Mouse (Mus musculus) cortical plate, adult 2 months (tissue): ENCODE data around the gene Tmem131. TPM values are rescaled to one million over a fixed set of nuclear protein-coding genes. Genes with fewer than 3 reads are reported as not detected.
"Not testable (repeated sequence)": the region's sequence is repeated elsewhere in the genome, so short reads cannot be mapped to it uniquely, and the experiment has no call there.

Source experiments
- H3K27ac ChIP-seq: fragments of 200-500 bp; 2 replicates; pipeline ENCODE4 v1.5.1; 2012; ENCODE audit warnings: low read length, control low read depth, inconsistent platforms; ENCODE audit not compliant: insufficient read depth
- H3K4me1 ChIP-seq: fragments of 200-500 bp; 2 replicates; pipeline ENCODE4 v1.6.1; 2011; ENCODE audit warnings: low read length; ENCODE audit not compliant: control insufficient read depth, insufficient read depth
- H3K4me3 ChIP-seq: fragments of 200-500 bp; 2 replicates; pipeline ENCODE4 v1.5.1; 2011; ENCODE audit warnings: mild to moderate bottlenecking, low read length, control low read depth; ENCODE audit not compliant: insufficient read depth
- CTCF ChIP-seq: fragments of 200-500 bp; IDR thresholded peaks from 2 replicates; pipeline ENCODE4 v1.5.1; 2011; ENCODE audit warnings: mild to moderate bottlenecking, control low read depth, low read length; ENCODE audit not compliant: insufficient read depth; ENCODE audit errors: extremely low read depth
- POLR2A ChIP-seq: fragments of 200-500 bp; IDR thresholded peaks from 2 replicates; pipeline ENCODE4 v1.6.1; 2011; ENCODE audit warnings: mild to moderate bottlenecking, low read length, control low read depth; ENCODE audit not compliant: insufficient read depth; ENCODE audit errors: extremely low read depth
- polyA plus RNA-seq: library from polyadenylated mRNA; depleted of rRNA; stranded (reverse); fragments of >200 nt; gene quantifications from 2 replicates; pipeline ENCODE4 v1.2.3, GENCODE M21; 2012

The Tmem131 gene
- polyA plus RNA-seq, 1 experiment: 35.3 TPM

- H3K4me1 ChIP-seq: peaks cover 1% of the 10 kb centered on the region
- H3K4me3 ChIP-seq: no peak overlapping the region
- TF ChIP-seq CTCF: no peak
- no peak for TF ChIP-seq POLR2A
- H3K27ac ChIP-seq: no peak overlapping the region
These were observed 31.2 kb downstream of the Tmem131 start for GRCm38 (mm10) chr1:36912239-36912638.

DNA sequence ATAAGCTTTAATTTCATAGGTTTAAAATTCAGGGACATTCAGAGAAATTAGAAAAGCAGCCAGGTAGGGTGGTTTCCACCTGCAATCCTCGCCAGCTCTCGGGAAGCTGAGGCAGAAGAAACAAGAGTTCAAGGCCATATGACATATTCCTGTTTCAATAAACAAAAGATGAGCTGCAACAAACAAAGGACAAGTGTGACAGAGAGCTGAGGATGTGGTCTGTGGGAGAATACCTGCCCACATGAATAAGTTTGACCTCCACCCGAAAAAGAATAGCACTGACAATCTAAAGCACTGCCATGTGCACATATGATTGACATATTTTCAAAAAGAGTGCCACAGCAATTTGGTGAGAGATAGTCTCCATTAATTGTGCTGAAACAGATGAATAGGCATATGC lies 31.9 kb downstream of the Tmem131 start:
- Histone ChIP-seq H3K4me1 (peaks cover 1% of the 10 kb centered on the region; the same call in 1 of the 2 replicates), H3K4me3 (no peak overlapping the region), H3K27ac (no peak overlapping the region)
- no peak for TF ChIP-seq POLR2A
- TF ChIP-seq CTCF: no peak

DNA sequence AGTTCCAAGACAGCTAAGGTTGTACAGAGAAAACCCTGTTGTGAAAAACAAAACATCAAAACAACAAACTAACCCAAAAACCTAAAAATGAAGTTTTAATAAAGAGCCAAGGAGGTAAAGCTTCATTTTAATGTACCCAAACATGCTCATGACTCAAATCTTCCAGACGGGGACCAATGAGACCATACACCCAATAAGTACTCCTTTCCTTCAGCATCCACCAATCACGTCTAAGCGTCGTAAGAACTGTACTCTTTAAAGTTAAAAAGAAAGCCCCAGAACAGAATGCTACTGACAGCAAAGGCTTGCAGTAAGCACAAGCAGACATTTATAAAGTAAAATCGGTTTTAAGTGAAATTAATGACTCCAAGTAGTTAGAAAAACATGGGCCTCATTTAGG lies 33.1 kb downstream of the Tmem131 start:
- no peak overlapping the region for H3K4me3 ChIP-seq
- peaks cover 1% of the 10 kb centered on the region; the same call in 1 of the 2 replicates for H3K4me1 ChIP-seq
- H3K27ac ChIP-seq: no peak overlapping the region
- TF ChIP-seq POLR2A (no peak), CTCF (no peak)

DNA sequence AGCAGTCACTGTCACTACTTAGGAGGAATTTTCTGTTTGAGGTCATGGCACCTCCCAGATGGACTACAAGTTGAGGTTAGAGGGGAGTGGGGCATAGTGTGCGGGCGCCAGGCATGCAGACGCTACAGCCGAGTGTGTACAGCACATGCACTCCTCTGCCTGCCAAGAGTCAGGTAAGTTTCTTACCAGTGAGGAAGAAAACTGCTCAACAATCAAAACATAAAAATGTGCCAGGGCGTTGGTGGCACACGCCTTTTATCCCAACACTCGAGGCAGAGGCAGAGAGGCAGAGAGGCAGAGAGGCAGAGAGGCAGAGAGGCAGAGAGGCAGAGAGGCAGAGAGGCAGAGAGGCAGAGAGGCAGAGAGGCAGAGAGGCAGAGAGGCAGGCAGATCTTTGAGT lies 33.5 kb downstream of the Tmem131 start:
- H3K4me3 ChIP-seq, H3K4me1 ChIP-seq, H3K27ac ChIP-seq: not testable (repeated sequence)

- Histone ChIP-seq H3K4me3 (no peak overlapping the region), H3K27ac (no peak overlapping the region), H3K4me1 (peaks cover 7% of the 10 kb centered on the region)
- TF ChIP-seq POLR2A (no peak), CTCF (no peak)
These were observed 38.2 kb downstream of the Tmem131 start for GRCm38 (mm10) chr1:36905216-36905615.

DNA sequence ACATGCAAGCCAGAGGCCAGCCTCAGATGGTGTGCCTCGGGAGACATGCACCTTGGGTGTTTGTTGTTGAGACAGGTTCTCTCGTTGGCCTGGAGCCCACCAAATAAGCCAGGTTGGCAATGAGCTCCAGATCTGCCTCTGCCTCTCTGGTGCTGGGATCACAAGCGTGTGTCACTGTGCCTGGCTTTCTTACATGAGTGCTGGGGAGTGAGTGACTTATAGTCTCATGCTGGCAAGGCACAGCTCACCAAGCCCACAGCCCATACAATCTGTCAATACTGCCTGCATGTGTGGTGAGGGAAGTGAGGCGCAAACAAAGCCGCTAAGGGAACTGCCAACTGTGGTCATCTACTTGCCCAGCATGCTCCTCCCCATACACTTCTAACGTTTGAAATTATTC lies 39.0 kb downstream of the Tmem131 start:
- H3K27ac ChIP-seq: no peak overlapping the region
- H3K4me1 ChIP-seq: peaks cover 7% of the 10 kb centered on the region
- TF ChIP-seq CTCF (no peak), POLR2A (no peak)
- H3K4me3 ChIP-seq: no peak overlapping the region

DNA sequence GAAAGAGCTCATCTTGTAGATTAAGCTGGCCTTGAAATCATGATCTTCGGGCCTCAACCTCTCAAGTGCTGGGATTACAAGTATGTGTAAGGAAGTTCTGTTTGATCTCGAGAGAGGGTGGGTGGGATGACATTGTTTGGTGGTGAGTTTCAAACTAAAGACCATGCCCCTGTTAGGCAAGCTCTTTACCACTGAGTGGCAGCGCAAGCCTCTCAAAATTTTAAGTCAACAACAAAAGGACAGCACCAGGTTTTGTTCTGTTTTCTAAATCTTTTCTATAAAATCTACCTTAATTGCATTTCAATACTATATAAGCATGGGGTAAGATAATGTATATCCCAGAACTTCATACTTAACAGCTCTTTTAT lies 39.4 kb downstream of the Tmem131 start:
- Histone ChIP-seq H3K4me1 (peaks cover 7% of the 10 kb centered on the region), H3K4me3 (no peak overlapping the region), H3K27ac (no peak overlapping the region)
- no peak for TF ChIP-seq POLR2A
- TF ChIP-seq CTCF: no peak

GRCm38 (mm10) chr1:36903376-36904083 lies 39.9 kb downstream of the Tmem131 start:
- Histone ChIP-seq H3K4me3 (no peak overlapping the region), H3K4me1 (peaks cover 7% of the 10 kb centered on the region), H3K27ac (no peak overlapping the region)
- TF ChIP-seq POLR2A: no peak
- no peak for TF ChIP-seq CTCF

- no peak overlapping the region for H3K4me3 ChIP-seq
- H3K27ac ChIP-seq: no peak overlapping the region
- peaks cover 8% of the 10 kb centered on the region for H3K4me1 ChIP-seq
- no peak for TF ChIP-seq POLR2A
These were observed 40.7 kb downstream of the Tmem131 start for GRCm38 (mm10) chr1:36902533-36903315.

DNA sequence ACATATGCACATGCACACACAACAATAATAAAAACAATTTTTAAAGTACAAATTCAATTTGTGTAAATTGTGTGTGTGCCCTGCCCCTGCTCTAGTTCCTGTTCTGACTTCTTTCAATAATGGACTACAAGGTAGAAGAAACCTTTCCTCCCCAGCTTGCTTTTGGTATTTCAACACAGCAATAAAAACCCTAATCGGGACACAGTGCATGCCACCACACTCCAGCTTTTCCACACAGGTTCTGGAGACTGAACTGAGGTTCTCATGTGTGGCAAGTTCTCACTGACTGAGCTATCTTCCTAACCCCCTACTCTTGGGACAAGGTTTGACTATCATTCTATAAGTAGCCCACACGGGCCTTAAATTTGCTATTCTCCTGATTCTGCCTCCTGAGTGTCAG lies 43.8 kb downstream of the Tmem131 start:
- H3K4me1 ChIP-seq: peaks cover 11% of the 10 kb centered on the region
- TF ChIP-seq POLR2A (no peak), CTCF (no peak)
- H3K27ac ChIP-seq: no peak overlapping the region
- no peak overlapping the region for H3K4me3 ChIP-seq
